Mouse (Mus musculus) forebrain, embryonic 15.5 days (tissue): Measurements from ENCODE around the gene Hsp90ab1. TPM values are rescaled to one million over a fixed set of nuclear protein-coding genes. Genes with fewer than 3 reads are reported as not detected.
A peak's percentile ranks its signal among the peaks of the same experiment; 100 is the strongest.

Experiments
- ATAC-seq: fragments of 200-750 bp; cut with Nextera tagmentation; replicated peaks from 2 replicates; pipeline ENCODE4 v1.8.0; 2017; ENCODE audit warnings: mild to moderate bottlenecking, moderate TSS enrichment, moderate library complexity
- H3K27ac ChIP-seq: fragments of 300-500 bp; sonication (generic); replicated peaks from 2 replicates; pipeline ENCODE4 v1.5.1; 2015; ENCODE audit warnings: mild to moderate bottlenecking, inconsistent platforms
- H3K27me3 ChIP-seq: fragments of 300-500 bp; sonication (generic); 2 replicates; pipeline ENCODE4 v1.6.1; 2015; ENCODE audit warnings: inconsistent platforms
- H3K36me3 ChIP-seq: fragments of 300-500 bp; sonication (generic); 2 replicates; pipeline ENCODE4 v1.6.1; 2015; ENCODE audit warnings: mild to moderate bottlenecking, inconsistent platforms
- H3K4me1 ChIP-seq: fragments of 300-500 bp; sonication (generic); 2 replicates; pipeline ENCODE4 v1.6.1; 2015; ENCODE audit warnings: inconsistent platforms
- H3K4me2 ChIP-seq: fragments of 300-500 bp; sonication (generic); replicated peaks from 2 replicates; pipeline ENCODE4 v1.6.1; 2015; ENCODE audit warnings: mild to moderate bottlenecking, inconsistent platforms
- H3K4me3 ChIP-seq: fragments of 300-500 bp; sonication (generic); 2 replicates; pipeline ENCODE4 v1.5.1; 2015; ENCODE audit warnings: mild to moderate bottlenecking, inconsistent platforms
- H3K9ac ChIP-seq: fragments of 300-500 bp; sonication (generic); replicated peaks from 2 replicates; pipeline ENCODE4 v1.6.1; 2015; ENCODE audit warnings: mild to moderate bottlenecking, inconsistent platforms
- H3K9me3 ChIP-seq: fragments of 300-500 bp; sonication (generic); 2 replicates; pipeline ENCODE4 v1.6.1; 2016; ENCODE audit warnings: inconsistent platforms
- WGBS: fragments of 180-500 bp; shearing (Covaris S2); methylation state at CpG from one replicate; pipeline ENCODE4 v1.1.7; 2015; ENCODE audit warnings: mixed read lengths; 5-methylcytosine and 5-hydroxymethylcytosine counted together
- polyA plus RNA-seq: library from polyadenylated mRNA; unstranded; fragments of >200 nt; fragmentation: Nextera tagmentation; extraction: Ambion mirVana; gene quantifications from 2 replicates; pipeline ENCODE4 v1.2.1, GENCODE M21; 2015

Hsp90ab1 gene
- polyA plus RNA-seq, 1 experiment from 2014 or later, result 1,627 TPM

GRCm38 (mm10) chr17:45551816-45552451 is 21.1 kb downstream of the Hsp90ab1 start:
- H3K9ac ChIP-seq, result no peak overlapping the region
- no peak overlapping the region for H3K4me2 ChIP-seq
- peaks cover 33% of the 10 kb centered on the region for H3K4me1 ChIP-seq
- 0 out of 2 replicates have a peak, but pooled peaks cover under 1% of the 10 kb centered on the region for H3K36me3 ChIP-seq
- WGBS, result 3% methylated on average over 8 of the region's 8 CpGs
- H3K27me3 ChIP-seq, result peaks cover 5% of the 10 kb centered on the region; the same call in 1 of the 2 replicates
- H3K9me3 ChIP-seq, result no peaks in the 10 kb centered on the region
- H3K4me3 ChIP-seq, result no peak overlapping the region
- 0 out of 2 replicates have a peak, but pooled peaks have one; percentile 14 for ATAC-seq
- H3K27ac ChIP-seq, result no peak overlapping the region

DNA sequence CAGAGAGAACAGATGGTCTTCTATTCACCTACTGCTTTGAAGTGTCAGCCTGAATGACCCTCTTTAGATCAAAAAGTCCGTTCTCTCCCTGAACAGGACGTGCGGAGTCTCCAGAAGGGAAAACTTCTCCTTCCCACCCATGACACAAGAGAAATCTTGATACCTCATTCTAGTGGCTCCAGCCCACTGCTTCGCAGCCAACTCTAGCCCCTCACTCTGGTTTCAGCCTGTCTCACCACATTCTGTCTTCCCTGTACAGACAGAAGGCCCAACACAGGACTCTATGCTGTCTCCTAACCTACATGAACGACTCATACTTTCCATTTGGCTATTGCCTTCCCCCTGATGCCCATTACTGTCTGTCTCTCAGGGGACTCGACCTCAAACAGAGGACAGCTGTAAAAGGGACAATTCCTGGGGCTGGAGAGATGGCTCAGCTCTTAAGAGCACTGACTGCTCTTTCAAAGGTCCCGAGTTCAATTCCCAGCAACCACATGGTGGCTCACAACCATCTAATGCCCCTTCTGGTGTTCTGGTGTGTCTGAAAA is 21.7 kb downstream of the Hsp90ab1 start:
- ATAC-seq, result no peak
- H3K4me2 ChIP-seq, result no peak overlapping the region
- no peak overlapping the region for H3K27ac ChIP-seq
- no peak overlapping the region for H3K4me3 ChIP-seq
- peaks cover 11% of the 10 kb centered on the region for H3K27me3 ChIP-seq
- 50% methylated on average over 7 of the region's 7 CpGs for WGBS
- peaks cover 7% of the 10 kb centered on the region; the same call in 1 of the 2 replicates for H3K36me3 ChIP-seq
- no peak overlapping the region for H3K9ac ChIP-seq
- no peaks in the 10 kb centered on the region for H3K9me3 ChIP-seq
- peaks cover 35% of the 10 kb centered on the region for H3K4me1 ChIP-seq

DNA sequence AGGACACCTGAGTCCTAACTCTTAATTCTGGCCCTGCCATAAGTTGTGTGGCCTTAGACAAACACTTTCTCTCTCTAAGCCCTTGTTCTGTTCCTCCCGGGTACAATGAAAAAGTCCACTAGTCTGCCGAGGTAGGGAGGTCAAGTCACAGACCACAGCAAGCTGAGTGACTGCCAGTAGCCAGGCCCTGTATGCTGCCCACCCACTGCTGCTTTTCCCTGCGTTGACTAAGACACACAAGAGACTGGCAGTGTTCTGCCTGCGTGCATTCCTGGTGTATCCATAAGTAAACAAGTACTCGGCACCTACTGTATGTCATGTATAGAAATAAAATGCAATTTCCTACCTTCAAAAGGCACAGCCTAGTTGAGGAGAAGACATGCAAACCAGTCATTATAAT is 22.8 kb downstream of the Hsp90ab1 start:
- no peak overlapping the region for H3K4me3 ChIP-seq
- WGBS, result 26% methylated on average over 5 of the region's 5 CpGs

GRCm38 (mm10) chr17:45549617-45550181 is 23.4 kb downstream of the Hsp90ab1 start, which contains the start of gene Tmem151b:
Tmem151b (minus strand) TSS chr17:45549677.
- peaks cover 21% of the 10 kb centered on the region; the same call in 1 of the 2 replicates for H3K36me3 ChIP-seq
- peak within 1 kb of the TSS; percentile 98 for H3K9ac ChIP-seq
- peak; percentile 47 for ATAC-seq
- under 1% methylated on average over 13 of the region's 29 CpGs for WGBS
- H3K27ac ChIP-seq, result peak within 1 kb of the TSS; percentile 93
- H3K4me3 ChIP-seq, result peak within 1 kb of the TSS; percentile 92
- peaks cover 45% of the 10 kb centered on the region for H3K4me1 ChIP-seq
- peak within 1 kb of the TSS; percentile 61 for H3K4me2 ChIP-seq
- no peaks in the 10 kb centered on the region for H3K9me3 ChIP-seq
- peaks cover 9% of the 10 kb centered on the region for H3K27me3 ChIP-seq

More for the DNA sequence above, 22.8 kb downstream of the Hsp90ab1 start:
- Histone ChIP-seq H3K9me3 (no peaks in the 10 kb centered on the region), H3K9ac (no peak overlapping the region), H3K27ac (no peak overlapping the region), H3K27me3 (peaks cover 11% of the 10 kb centered on the region), H3K4me1 (peaks cover 39% of the 10 kb centered on the region), H3K36me3 (peaks cover 16% of the 10 kb centered on the region; the same call in 1 of the 2 replicates), H3K4me2 (peak overlapping the region; percentile 61; the same call in 1 of the 2 replicates)
- ATAC-seq, result no peak

DNA sequence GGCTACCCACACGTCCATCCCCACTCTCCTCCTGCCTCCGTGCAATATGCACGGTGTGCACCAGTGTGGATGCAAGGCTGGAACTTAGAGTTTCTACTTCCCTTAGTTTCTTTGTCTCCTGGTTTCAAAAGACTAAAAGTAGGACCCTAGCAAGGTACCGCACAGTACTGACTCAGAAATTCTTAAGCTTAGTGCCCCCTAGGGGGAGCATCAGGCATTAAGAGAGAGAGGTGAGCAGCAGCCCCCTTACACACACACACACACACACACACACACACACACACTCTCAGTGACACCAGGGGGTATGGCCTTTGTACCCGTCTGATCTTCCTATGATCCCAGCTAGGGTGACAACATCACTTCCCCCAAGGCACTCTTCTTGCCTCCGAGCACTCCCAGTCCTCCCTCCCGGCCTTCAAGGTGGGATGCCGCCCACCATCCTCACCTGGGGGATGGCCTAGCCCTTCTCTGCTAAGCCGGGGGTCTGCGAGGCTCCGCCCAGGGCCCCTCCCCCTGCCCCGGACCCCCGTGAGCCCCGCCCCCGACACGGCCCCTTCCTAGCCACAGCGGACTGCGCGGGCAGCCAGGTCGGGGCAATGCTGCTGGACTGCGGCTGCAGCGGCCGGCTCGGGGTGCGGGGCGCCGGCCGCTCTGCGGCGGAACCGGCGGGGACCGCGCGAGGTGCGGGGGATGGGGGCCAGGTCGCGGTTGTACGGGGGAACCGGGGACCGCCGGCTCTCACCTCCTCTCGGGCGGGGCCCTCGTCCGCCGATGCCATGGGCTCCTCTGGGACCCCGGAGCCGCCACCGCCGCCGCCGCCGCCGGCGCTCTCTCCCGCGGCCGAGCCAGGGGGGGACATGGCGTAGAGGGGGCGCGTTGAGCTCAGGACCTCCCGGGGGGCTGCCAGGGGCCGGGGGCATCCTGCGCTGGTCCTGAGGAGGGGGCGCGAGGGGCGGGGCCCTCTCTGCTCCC is 24.2 kb downstream of the Hsp90ab1 start:
- Histone ChIP-seq H3K27me3 (peaks cover 9% of the 10 kb centered on the region), H3K4me2 (peak overlapping the region; percentile 61), H3K4me3 (peak overlapping the region; percentile 92), H3K27ac (peak overlapping the region; percentile 93), H3K9ac (peak overlapping the region; percentile 98), H3K36me3 (peaks cover 26% of the 10 kb centered on the region; the same call in 1 of the 2 replicates), H3K9me3 (no peaks in the 10 kb centered on the region), H3K4me1 (peaks cover 54% of the 10 kb centered on the region)
- peak; percentile 78 for ATAC-seq
- WGBS, result 2% methylated on average over 58 of the region's 68 CpGs

GRCm38 (mm10) chr17:45547461-45548190 is 25.4 kb downstream of the Hsp90ab1 start:
- H3K27me3 ChIP-seq, result peaks cover 9% of the 10 kb centered on the region
- no peak overlapping the region for H3K9ac ChIP-seq
- peaks cover 56% of the 10 kb centered on the region for H3K4me1 ChIP-seq
- peaks cover 26% of the 10 kb centered on the region; the same call in 1 of the 2 replicates for H3K36me3 ChIP-seq
- 80% methylated on average over 5 of the region's 5 CpGs for WGBS
- H3K4me2 ChIP-seq, result peak overlapping the region; percentile 61
- H3K27ac ChIP-seq, result no peak overlapping the region
- H3K9me3 ChIP-seq, result no peaks in the 10 kb centered on the region
- peak overlapping the region; percentile 92 for H3K4me3 ChIP-seq
- ATAC-seq, result no peak

DNA sequence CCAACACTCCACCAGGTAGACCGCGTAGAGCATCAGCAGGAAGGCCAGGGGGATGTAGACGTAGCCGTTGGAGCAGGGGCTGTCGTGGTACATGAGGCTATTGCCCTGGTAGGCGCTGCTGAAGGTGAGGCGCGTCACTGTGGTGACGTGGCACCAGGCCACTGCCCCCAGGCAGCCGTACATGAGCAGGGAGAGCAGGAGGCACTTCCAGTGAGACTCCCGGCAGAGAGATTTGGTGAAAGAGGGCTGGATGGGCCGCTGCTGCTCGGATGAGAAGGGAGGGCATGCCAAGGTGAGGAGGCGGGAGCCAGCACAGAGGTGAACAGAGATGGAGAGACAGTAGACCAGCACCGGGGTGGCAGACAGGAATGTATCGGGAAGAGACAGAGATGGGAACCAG is 26.1 kb downstream of the Hsp90ab1 start:
- H3K27me3 ChIP-seq, result peaks cover 9% of the 10 kb centered on the region
- no peak for ATAC-seq
- H3K9me3 ChIP-seq, result no peaks in the 10 kb centered on the region
- H3K27ac ChIP-seq, result no peak overlapping the region
- peaks cover 56% of the 10 kb centered on the region for H3K4me1 ChIP-seq
- WGBS, result 70% methylated on average over 16 of the region's 16 CpGs
- peaks cover 26% of the 10 kb centered on the region; the same call in 1 of the 2 replicates for H3K36me3 ChIP-seq
- H3K4me2 ChIP-seq, result no peak overlapping the region
- no peak overlapping the region for H3K9ac ChIP-seq
- peak overlapping the region; percentile 92 for H3K4me3 ChIP-seq

DNA sequence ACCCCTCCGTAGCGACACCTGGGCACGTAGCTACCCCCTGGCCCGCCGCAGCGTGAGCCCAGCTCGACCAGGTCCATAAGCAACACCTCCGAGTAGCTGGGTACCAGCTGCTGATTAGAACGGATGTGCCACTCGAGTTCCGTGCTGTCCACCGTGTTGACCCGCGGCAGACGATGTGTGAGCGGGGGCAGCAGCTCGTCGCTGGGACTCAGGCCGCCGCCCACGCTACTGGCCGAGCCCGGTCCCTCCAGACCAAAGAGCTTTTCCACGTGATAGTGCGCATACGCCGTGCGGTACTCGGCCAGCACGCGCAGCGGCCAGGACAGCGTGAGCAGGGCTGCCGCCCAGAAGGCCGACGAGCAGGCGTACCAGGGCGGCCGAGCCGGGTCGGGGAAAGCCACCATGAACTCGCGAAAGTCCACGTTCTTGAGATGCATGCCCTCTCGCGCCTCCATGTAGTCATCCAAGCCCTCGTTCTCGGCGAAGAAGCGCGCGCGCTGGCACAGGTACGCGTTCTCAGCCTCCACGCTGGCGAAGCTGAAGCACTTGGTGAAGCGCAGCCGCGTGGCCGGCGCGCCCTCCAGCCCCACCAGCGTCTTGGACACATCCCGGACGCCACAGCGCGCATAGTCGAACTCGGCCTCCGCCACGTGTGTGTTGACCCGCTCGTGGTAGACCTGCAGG is 27.7 kb downstream of the Hsp90ab1 start:
- peak overlapping the region; percentile 1; the same call in 1 of the 2 replicates for H3K4me3 ChIP-seq
- ATAC-seq, result no peak
- WGBS, result 16% methylated on average over 74 of the region's 74 CpGs

GRCm38 (mm10) chr17:45544873-45545277 is 28.2 kb downstream of the Hsp90ab1 start:
- 9% methylated on average over 46 of the region's 46 CpGs for WGBS

More for the DNA sequence above, 27.7 kb downstream of the Hsp90ab1 start:
- Histone ChIP-seq H3K9ac (no peak overlapping the region), H3K27ac (no peak overlapping the region), H3K27me3 (peaks cover 9% of the 10 kb centered on the region), H3K4me2 (0 out of 2 replicates have a peak overlapping the region, but pooled peaks have one; percentile 2), H3K4me1 (peaks cover 56% of the 10 kb centered on the region), H3K9me3 (no peaks in the 10 kb centered on the region), H3K36me3 (peaks cover 26% of the 10 kb centered on the region; the same call in 1 of the 2 replicates)

More at GRCm38 (mm10) chr17:45544873-45545277, 28.2 kb downstream of the Hsp90ab1 start:
- H3K27ac ChIP-seq, result no peak overlapping the region
- peaks cover 26% of the 10 kb centered on the region; the same call in 1 of the 2 replicates for H3K36me3 ChIP-seq
- H3K9me3 ChIP-seq, result no peaks in the 10 kb centered on the region
- H3K4me2 ChIP-seq, result 0 out of 2 replicates have a peak overlapping the region, but pooled peaks have one; percentile 0
- peaks cover 9% of the 10 kb centered on the region for H3K27me3 ChIP-seq
- ATAC-seq, result no peak
- peaks cover 50% of the 10 kb centered on the region for H3K4me1 ChIP-seq
- peak overlapping the region; percentile 1; the same call in 1 of the 2 replicates for H3K4me3 ChIP-seq
- no peak overlapping the region for H3K9ac ChIP-seq
